Mouse (Mus musculus): ENCODE results near the gene Fbxw10. TPM values are rescaled to one million over a fixed set of nuclear protein-coding genes. Genes with fewer than 3 reads are reported as not detected.

The Fbxw10 gene
- polyA plus RNA-seq, 2 experiments, result 0.08 TPM; not detected in 1

DNA sequence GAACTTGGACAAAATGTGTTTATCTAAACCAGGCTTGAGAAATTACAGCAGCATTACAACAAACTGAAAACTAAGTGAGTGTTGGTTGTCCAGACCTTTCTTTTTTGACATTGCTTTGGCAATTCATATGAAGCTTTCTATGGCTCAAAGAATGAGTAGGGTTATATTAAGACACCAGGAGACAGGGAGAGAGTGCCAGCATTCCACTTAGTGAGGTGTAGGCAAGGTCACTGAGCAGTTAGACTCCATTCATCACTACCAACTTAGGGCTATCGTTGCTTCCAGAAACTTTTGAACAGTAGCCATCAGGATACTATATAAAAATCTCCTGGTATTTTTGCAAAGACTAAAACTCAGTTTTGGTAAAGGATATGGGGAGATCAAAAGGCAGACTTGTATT, 30.5 kb downstream of the Fbxw10 start:
- Histone ChIP-seq H3K4me3 (ENCODE audit: insufficient read depth in 1 of 2, low read depth in 2 of 2, low read length in 2 of 2) (no peak overlapping the region), H3K4me1 (replicated peaks; ENCODE audit: control insufficient read depth in 2 of 2, insufficient read depth in 2 of 2, low read length in 1 of 2) (0 out of 4 replicates have a peak, but pooled peaks cover 0 to 3% of the 10 kb centered on the region in 2 experiments), H3K4me2 (ENCODE audit: low read depth) (no peak overlapping the region), H3K27ac (no peak overlapping the region), H3K9me3 (ENCODE audit: control insufficient read depth, low read length) (no peaks in the 10 kb centered on the region), H3K27me3 (ENCODE audit: control insufficient read depth, insufficient read depth, low read length) (no peaks in the 10 kb centered on the region), H3K36me3 (replicated peaks; ENCODE audit: control insufficient read depth, insufficient read depth, low read depth) (no peaks in the 10 kb centered on the region), H3K9ac (replicated peaks) (no peak overlapping the region)
- no peak for DNase-seq (ENCODE audit: low read depth in 3 of 3, low spot score in 3 of 3)
- ATAC-seq (ENCODE audit: insufficient read depth), result no peak
- WGBS (ENCODE audit: insufficient replicate concordance), result 76% methylated on average over 1 of the region's 1 CpGs
- no peak for TF ChIP-seq CTCF (IDR thresholded peaks at IDR 0.05; ENCODE audit: low read depth)
- no peak for TF ChIP-seq EP300 (IDR thresholded peaks at IDR 0.05; ENCODE audit: low read depth)

DNA sequence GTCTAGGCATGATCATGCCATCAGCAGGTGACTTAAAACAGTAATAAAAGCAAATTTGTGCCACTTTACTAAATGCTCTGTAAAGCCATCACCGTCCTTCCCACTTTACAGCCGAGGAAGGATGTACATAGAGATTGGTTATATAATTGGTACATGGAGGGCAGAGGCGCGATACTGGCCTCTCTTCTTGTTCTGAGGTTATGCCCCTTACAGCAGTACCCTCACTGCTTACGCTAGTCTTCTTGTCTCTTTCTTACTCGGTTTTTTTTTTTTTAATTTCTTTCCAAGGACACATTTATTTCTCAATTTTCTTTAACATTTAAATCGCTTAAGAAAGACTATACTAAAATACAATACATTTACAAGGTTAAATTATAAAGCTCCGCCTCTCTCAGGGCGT, 31.9 kb downstream of the Fbxw10 start:
- TF ChIP-seq CTCF (IDR thresholded peaks at IDR 0.05; ENCODE audit: low read depth) (no peak), EP300 (IDR thresholded peaks at IDR 0.05; ENCODE audit: low read depth) (no peak)
- Histone ChIP-seq H3K27me3 (ENCODE audit: control insufficient read depth, insufficient read depth, low read length) (no peaks in the 10 kb centered on the region), H3K9ac (replicated peaks) (no peak overlapping the region), H3K4me2 (ENCODE audit: low read depth) (peak overlapping the region; percentile 83), H3K4me3 (ENCODE audit: insufficient read depth in 1 of 2, low read depth in 2 of 2, low read length in 2 of 2) (peak overlapping the region; percentile 26 to 73; a peak in 3 of 4 replicates), H3K36me3 (replicated peaks; ENCODE audit: control insufficient read depth, insufficient read depth, low read depth) (no peaks in the 10 kb centered on the region), H3K27ac (no peak overlapping the region), H3K9me3 (ENCODE audit: control insufficient read depth, low read length) (no peaks in the 10 kb centered on the region), H3K4me1 (replicated peaks; ENCODE audit: control insufficient read depth in 2 of 2, insufficient read depth in 2 of 2, low read length in 1 of 2) (peaks cover 0 to 5% of the 10 kb centered on the region in 2 experiments; a peak in 2 of 4 replicates)
- WGBS (ENCODE audit: insufficient replicate concordance), result 23% methylated on average over 9 of the region's 9 CpGs
- ATAC-seq (ENCODE audit: insufficient read depth), result no peak
- DNase-seq (ENCODE audit: low read depth in 3 of 3, low spot score in 3 of 3), result no peak

DNA sequence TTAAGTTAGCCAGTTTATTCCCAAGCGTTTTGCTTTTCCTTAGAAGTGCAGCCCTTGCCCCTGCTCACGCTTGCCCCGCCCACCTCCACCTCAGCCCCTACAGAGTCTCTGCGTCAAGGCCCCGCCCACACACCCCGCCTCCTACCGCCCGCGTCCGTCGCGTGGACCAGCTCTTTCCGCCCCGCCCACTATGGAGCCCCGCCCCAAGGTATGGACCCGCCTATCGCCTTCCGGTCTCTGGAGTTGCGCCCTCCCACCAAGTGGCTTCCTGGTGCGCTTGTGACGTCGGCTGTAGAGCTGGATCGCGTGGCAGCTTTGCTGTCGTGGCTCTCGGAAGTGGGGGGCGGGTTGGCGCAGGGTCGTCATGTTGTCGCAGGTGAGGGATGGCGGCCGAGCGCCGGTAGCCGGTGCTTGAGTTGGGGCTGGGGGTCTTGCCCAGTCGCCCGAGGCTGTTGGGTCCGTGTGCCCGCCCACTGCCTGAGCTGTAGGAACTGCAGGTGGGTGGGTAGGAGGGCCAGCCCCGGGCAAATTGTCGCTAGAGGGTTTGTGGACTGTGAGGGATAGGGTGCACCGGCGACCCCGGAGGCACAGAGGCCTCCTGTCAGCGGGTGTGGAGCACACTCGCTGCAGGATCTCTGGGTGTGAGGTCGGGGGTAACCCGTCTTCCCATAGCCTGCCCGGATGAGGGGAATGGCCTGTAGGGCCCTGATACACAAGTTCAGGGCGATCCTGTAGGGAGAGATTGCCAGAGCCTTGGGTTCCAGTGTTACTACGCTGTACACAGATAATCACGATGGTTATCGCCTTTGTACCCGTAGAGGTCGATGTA, 32.6 kb downstream of the Fbxw10 start, which contains the start of gene Tvp23b:
Gene Tvp23b (plus strand): TSS at position 236 of the 829 bp plus-strand sequence.
- under 1% methylated on average over 55 of the region's 55 CpGs for WGBS (ENCODE audit: insufficient replicate concordance)
- peak within 1 kb of the TSS; percentile 73 to 82 for H3K4me3 ChIP-seq (ENCODE audit: insufficient read depth in 1 of 2, low read depth in 2 of 2, low read length in 2 of 2)

DNA sequence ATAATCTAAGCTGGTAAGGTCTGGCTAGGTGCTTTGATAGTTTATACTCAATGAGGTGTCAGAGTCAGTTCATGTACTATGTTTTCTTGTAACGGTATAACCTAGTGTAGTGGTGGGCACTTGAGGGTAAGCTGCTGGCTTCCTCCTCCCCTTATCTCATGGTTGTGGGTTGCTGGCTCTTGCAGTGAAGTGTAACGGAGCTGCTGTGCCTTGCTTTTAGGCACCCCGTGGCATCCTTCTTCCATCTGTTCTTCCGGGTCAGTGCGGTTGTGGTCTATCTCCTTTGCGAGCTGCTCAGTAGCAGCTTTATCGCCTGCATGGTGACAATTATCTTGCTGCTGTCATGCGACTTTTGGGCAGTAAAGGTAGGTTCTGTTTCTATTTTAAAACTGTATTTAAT, 36.5 kb downstream of the Fbxw10 start:
- Histone ChIP-seq H3K9ac (replicated peaks) (no peak overlapping the region), H3K27ac (no peak overlapping the region), H3K4me2 (ENCODE audit: low read depth) (peak overlapping the region; percentile 29), H3K4me1 (replicated peaks; ENCODE audit: control insufficient read depth in 2 of 2, insufficient read depth in 2 of 2, low read length in 1 of 2) (peaks cover 0 to 5% of the 10 kb centered on the region in 2 experiments; a peak in 2 of 4 replicates), H3K9me3 (ENCODE audit: control insufficient read depth, low read length) (no peaks in the 10 kb centered on the region), H3K27me3 (ENCODE audit: control insufficient read depth, insufficient read depth, low read length) (no peaks in the 10 kb centered on the region), H3K36me3 (replicated peaks; ENCODE audit: control insufficient read depth, insufficient read depth, low read depth) (peaks cover 4% of the 10 kb centered on the region; the same call in 1 of the 2 replicates), H3K4me3 (ENCODE audit: insufficient read depth in 1 of 2, low read depth in 2 of 2, low read length in 2 of 2) (no peak overlapping the region)
- no peak for TF ChIP-seq CTCF (IDR thresholded peaks at IDR 0.05; ENCODE audit: low read depth)
- TF ChIP-seq EP300 (IDR thresholded peaks at IDR 0.05; ENCODE audit: low read depth), result no peak
- WGBS (ENCODE audit: insufficient replicate concordance), result 29% methylated on average over 8 of the region's 8 CpGs
- ATAC-seq (ENCODE audit: insufficient read depth) (no peak), DNase-seq (ENCODE audit: low read depth in 3 of 3, low spot score in 3 of 3) (no peak)

More for the DNA sequence above, 32.6 kb downstream of the Fbxw10 start, which contains the start of gene Tvp23b:
- no peaks in the 10 kb centered on the region for H3K27me3 ChIP-seq (ENCODE audit: control insufficient read depth, insufficient read depth, low read length)
- H3K4me1 ChIP-seq (replicated peaks; ENCODE audit: control insufficient read depth in 2 of 2, insufficient read depth in 2 of 2, low read length in 1 of 2), result peaks cover 0 to 5% of the 10 kb centered on the region in 2 experiments; a peak in 2 of 4 replicates
- ATAC-seq (ENCODE audit: insufficient read depth) (peak; percentile 94), DNase-seq (ENCODE audit: low read depth in 3 of 3, low spot score in 3 of 3) (peak; percentile 92 to 95 (median 92))
- peak within 1 kb of the TSS; percentile 5 for H3K27ac ChIP-seq
- H3K36me3 ChIP-seq (replicated peaks; ENCODE audit: control insufficient read depth, insufficient read depth, low read depth), result no peaks in the 10 kb centered on the region
- TF ChIP-seq CTCF (IDR thresholded peaks at IDR 0.05; ENCODE audit: low read depth) (peak; percentile 10; the same call in 1 of the 2 replicates), EP300 (IDR thresholded peaks at IDR 0.05; ENCODE audit: low read depth) (no peak; the same call in 1 of the 2 replicates)
- H3K9me3 ChIP-seq (ENCODE audit: control insufficient read depth, low read length), result no peaks in the 10 kb centered on the region
- H3K4me2 ChIP-seq (ENCODE audit: low read depth), result peak within 1 kb of the TSS; percentile 83
- H3K9ac ChIP-seq (replicated peaks), result peak within 1 kb of the TSS; percentile 80

DNA sequence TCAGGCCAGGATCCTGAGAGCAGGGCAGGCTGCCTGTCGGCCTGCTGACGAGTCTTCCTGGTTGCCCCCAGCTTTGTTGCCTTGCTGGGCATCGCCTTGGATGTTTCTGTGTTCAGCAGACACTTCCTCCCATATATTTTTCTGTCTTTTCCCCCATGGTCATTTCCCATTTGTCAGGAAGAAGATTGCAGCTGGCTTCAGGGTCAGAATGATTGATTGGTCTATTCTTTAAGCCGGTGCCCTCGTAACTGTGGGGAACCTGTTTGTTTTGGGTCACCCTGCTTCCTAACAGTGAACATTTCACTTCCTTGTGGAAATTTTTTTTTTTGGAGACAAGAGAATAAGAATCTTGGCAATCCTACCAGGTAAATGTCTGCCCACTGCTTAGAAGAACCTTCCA, 38.5 kb downstream of the Fbxw10 start:
- Histone ChIP-seq H3K4me3 (ENCODE audit: insufficient read depth in 1 of 2, low read depth in 2 of 2, low read length in 2 of 2) (no peak overlapping the region), H3K9ac (replicated peaks) (no peak overlapping the region), H3K27me3 (ENCODE audit: control insufficient read depth, insufficient read depth, low read length) (no peaks in the 10 kb centered on the region), H3K9me3 (ENCODE audit: control insufficient read depth, low read length) (no peaks in the 10 kb centered on the region), H3K4me2 (ENCODE audit: low read depth) (no peak overlapping the region), H3K4me1 (replicated peaks; ENCODE audit: control insufficient read depth in 2 of 2, insufficient read depth in 2 of 2, low read length in 1 of 2) (peaks cover 0 to 3% of the 10 kb centered on the region in 2 experiments; a peak in 2 of 4 replicates), H3K27ac (no peak overlapping the region), H3K36me3 (replicated peaks; ENCODE audit: control insufficient read depth, insufficient read depth, low read depth) (peaks cover 4% of the 10 kb centered on the region; the same call in 1 of the 2 replicates)
- no peak for DNase-seq (ENCODE audit: low read depth in 3 of 3, low spot score in 3 of 3)
- no peak for ATAC-seq (ENCODE audit: insufficient read depth)
- TF ChIP-seq CTCF (IDR thresholded peaks at IDR 0.05; ENCODE audit: low read depth) (no peak), EP300 (IDR thresholded peaks at IDR 0.05; ENCODE audit: low read depth) (no peak)
- WGBS (ENCODE audit: insufficient replicate concordance), result 76% methylated on average over 5 of the region's 5 CpGs

All from liver, embryonic 14.5 days (tissue).